Mouse (Mus musculus): ENCODE measurements around the gene H2-D1.
"Not testable (repeated sequence)": the region's sequence is repeated elsewhere in the genome, so short reads cannot be mapped to it uniquely, and the experiment has no call there.

The H2-D1 gene

DNA sequence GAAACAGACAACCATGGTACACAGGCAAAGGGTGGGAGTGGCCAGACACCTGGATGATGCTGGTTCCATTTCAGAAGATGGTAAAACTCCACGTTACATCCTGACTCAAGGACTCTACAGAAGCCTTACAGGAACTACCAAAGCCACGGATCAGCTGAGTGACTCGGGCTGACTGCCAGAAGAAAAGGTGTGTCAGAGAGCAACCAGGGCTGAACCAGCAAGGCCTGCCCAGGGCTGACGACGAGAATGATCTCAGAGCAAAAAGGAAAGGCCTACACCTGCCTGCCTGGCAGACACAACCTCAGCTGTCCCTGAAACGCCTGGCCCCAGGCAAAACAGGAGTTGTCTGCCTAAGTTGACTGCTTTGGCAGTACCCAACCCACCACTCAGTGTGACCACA lies 41.9 kb downstream of the H2-D1 start:
- DNase-seq: no peak

DNA sequence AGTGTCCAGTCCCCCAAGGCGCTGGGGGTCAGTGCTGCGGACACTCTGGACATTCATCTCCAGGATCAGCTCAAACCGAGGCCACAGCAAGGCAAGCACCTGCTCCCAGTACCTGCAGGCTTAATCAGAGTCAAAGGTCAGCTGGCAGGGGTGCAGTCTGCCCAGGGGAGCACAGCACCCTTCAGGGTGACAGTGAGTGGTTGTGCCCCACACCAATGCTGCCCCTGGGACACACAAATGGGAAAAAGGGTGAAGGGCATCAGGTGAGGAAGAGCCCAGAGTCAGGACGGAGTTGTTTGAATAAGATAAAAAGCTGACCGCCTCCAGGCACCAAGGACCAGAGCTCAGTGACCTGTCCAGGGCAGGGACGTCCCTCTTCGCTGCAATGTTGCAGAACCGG lies 42.4 kb downstream of the H2-D1 start:
- not testable (repeated sequence) for DNase-seq
